Mouse (Mus musculus): ENCODE measurements around the gene Brinp1. TPM values are rescaled to one million over a fixed set of nuclear protein-coding genes. Genes with fewer than 3 reads are reported as not detected.

Brinp1 gene
- polyA plus RNA-seq, 1 experiment from 2014 or later: 9.7 TPM

GRCm38 (mm10) chr4:68801923-68802855 lies 152.0 kb downstream of the Brinp1 start:
- no peak for DNase-seq (ENCODE audit: low spot score)
- Histone ChIP-seq H3K27me3 (replicated peaks; ENCODE audit: control insufficient read depth, insufficient read depth, low read length) (no peaks in the 10 kb centered on the region), H3K27ac (ENCODE audit: low read depth) (no peak overlapping the region), H3K4me1 (replicated peaks; ENCODE audit: control insufficient read depth, insufficient read depth, low read length) (no peaks in the 10 kb centered on the region), H3K9ac (ENCODE audit: low read length) (no peak overlapping the region), H3K4me2 (ENCODE audit: low read length) (no peak overlapping the region), H3K4me3 (ENCODE audit: low read depth, low read length) (no peak overlapping the region), H3K9me3 (ENCODE audit: control insufficient read depth, low read length) (no peaks in the 10 kb centered on the region), H3K36me3 (ENCODE audit: control insufficient read depth, insufficient read depth, low read length) (no peaks in the 10 kb centered on the region)
- ATAC-seq (replicated peaks; ENCODE audit: low FRiP score, low TSS enrichment, low read depth): no peak
- 67% methylated on average over 6 of the region's 6 CpGs for WGBS

GRCm38 (mm10) chr4:68790003-68790402 lies 164.2 kb downstream of the Brinp1 start:
- no peak overlapping the region for H3K9ac ChIP-seq (ENCODE audit: low read length)
- no peaks in the 10 kb centered on the region for H3K4me1 ChIP-seq (replicated peaks; ENCODE audit: control insufficient read depth, insufficient read depth, low read length)
- 86% methylated on average over 5 of the region's 5 CpGs for WGBS

GRCm38 (mm10) chr4:68788477-68788999 lies 165.7 kb downstream of the Brinp1 start:
- Histone ChIP-seq H3K27ac (ENCODE audit: low read depth) (no peak overlapping the region), H3K9me3 (ENCODE audit: control insufficient read depth, low read length) (no peaks in the 10 kb centered on the region), H3K4me3 (ENCODE audit: low read depth, low read length) (no peak overlapping the region), H3K4me1 (replicated peaks; ENCODE audit: control insufficient read depth, insufficient read depth, low read length) (no peaks in the 10 kb centered on the region), H3K9ac (ENCODE audit: low read length) (no peak overlapping the region), H3K4me2 (ENCODE audit: low read length) (no peak overlapping the region), H3K36me3 (ENCODE audit: control insufficient read depth, insufficient read depth, low read length) (no peaks in the 10 kb centered on the region), H3K27me3 (replicated peaks; ENCODE audit: control insufficient read depth, insufficient read depth, low read length) (no peaks in the 10 kb centered on the region)
- WGBS: 46% methylated on average over 4 of the region's 4 CpGs
- ATAC-seq (replicated peaks; ENCODE audit: low FRiP score, low TSS enrichment, low read depth) (no peak), DNase-seq (ENCODE audit: low spot score) (no peak)

More at GRCm38 (mm10) chr4:68790003-68790402, 164.2 kb downstream of the Brinp1 start:
- ATAC-seq (replicated peaks; ENCODE audit: low FRiP score, low TSS enrichment, low read depth) (no peak), DNase-seq (ENCODE audit: low spot score) (no peak)
- no peaks in the 10 kb centered on the region for H3K27me3 ChIP-seq (replicated peaks; ENCODE audit: control insufficient read depth, insufficient read depth, low read length)
- no peak overlapping the region for H3K27ac ChIP-seq (ENCODE audit: low read depth)
- H3K4me3 ChIP-seq (ENCODE audit: low read depth, low read length): no peak overlapping the region
- no peaks in the 10 kb centered on the region for H3K36me3 ChIP-seq (ENCODE audit: control insufficient read depth, insufficient read depth, low read length)
- H3K4me2 ChIP-seq (ENCODE audit: low read length): no peak overlapping the region
- no peaks in the 10 kb centered on the region for H3K9me3 ChIP-seq (ENCODE audit: control insufficient read depth, low read length)

- Histone ChIP-seq H3K9me3 (ENCODE audit: control insufficient read depth, low read length) (no peaks in the 10 kb centered on the region), H3K9ac (ENCODE audit: low read length) (no peak overlapping the region), H3K27ac (ENCODE audit: low read depth) (no peak overlapping the region), H3K27me3 (replicated peaks; ENCODE audit: control insufficient read depth, insufficient read depth, low read length) (no peaks in the 10 kb centered on the region), H3K36me3 (ENCODE audit: control insufficient read depth, insufficient read depth, low read length) (no peaks in the 10 kb centered on the region), H3K4me1 (replicated peaks; ENCODE audit: control insufficient read depth, insufficient read depth, low read length) (no peaks in the 10 kb centered on the region), H3K4me2 (ENCODE audit: low read length) (no peak overlapping the region), H3K4me3 (ENCODE audit: low read depth, low read length) (no peak overlapping the region)
- 75% methylated on average over 2 of the region's 2 CpGs for WGBS
- DNase-seq (ENCODE audit: low spot score) (no peak), ATAC-seq (replicated peaks; ENCODE audit: low FRiP score, low TSS enrichment, low read depth) (no peak)
These were observed 166.6 kb downstream of the Brinp1 start for GRCm38 (mm10) chr4:68787642-68788041.

GRCm38 (mm10) chr4:68768256-68768655 lies 185.9 kb downstream of the Brinp1 start:
- Histone ChIP-seq H3K4me2 (ENCODE audit: low read length) (no peak overlapping the region), H3K27me3 (replicated peaks; ENCODE audit: control insufficient read depth, insufficient read depth, low read length) (no peaks in the 10 kb centered on the region), H3K9ac (ENCODE audit: low read length) (no peak overlapping the region), H3K27ac (ENCODE audit: low read depth) (no peak overlapping the region), H3K9me3 (ENCODE audit: control insufficient read depth, low read length) (no peaks in the 10 kb centered on the region), H3K36me3 (ENCODE audit: control insufficient read depth, insufficient read depth, low read length) (no peaks in the 10 kb centered on the region), H3K4me1 (replicated peaks; ENCODE audit: control insufficient read depth, insufficient read depth, low read length) (no peaks in the 10 kb centered on the region), H3K4me3 (ENCODE audit: low read depth, low read length) (no peak overlapping the region)
- DNase-seq (ENCODE audit: low spot score) (no peak), ATAC-seq (replicated peaks; ENCODE audit: low FRiP score, low TSS enrichment, low read depth) (no peak)
- WGBS: 54% methylated on average over 5 of the region's 5 CpGs

- WGBS: 61% methylated on average over 5 of the region's 5 CpGs
- Histone ChIP-seq H3K4me3 (ENCODE audit: low read depth, low read length) (no peak overlapping the region), H3K9me3 (ENCODE audit: control insufficient read depth, low read length) (no peaks in the 10 kb centered on the region), H3K27me3 (replicated peaks; ENCODE audit: control insufficient read depth, insufficient read depth, low read length) (no peaks in the 10 kb centered on the region), H3K36me3 (ENCODE audit: control insufficient read depth, insufficient read depth, low read length) (0 out of 2 replicates have a peak, but pooled peaks cover 2% of the 10 kb centered on the region), H3K9ac (ENCODE audit: low read length) (no peak overlapping the region), H3K4me2 (ENCODE audit: low read length) (no peak overlapping the region), H3K27ac (ENCODE audit: low read depth) (no peak overlapping the region), H3K4me1 (replicated peaks; ENCODE audit: control insufficient read depth, insufficient read depth, low read length) (no peaks in the 10 kb centered on the region)
- ATAC-seq (replicated peaks; ENCODE audit: low FRiP score, low TSS enrichment, low read depth): no peak
- no peak for DNase-seq (ENCODE audit: low spot score)
These were observed 186.8 kb downstream of the Brinp1 start for GRCm38 (mm10) chr4:68767393-68767792.

GRCm38 (mm10) chr4:68765772-68766573 lies 188.2 kb downstream of the Brinp1 start:
- no peak for DNase-seq (ENCODE audit: low spot score)
- H3K4me1 ChIP-seq (replicated peaks; ENCODE audit: control insufficient read depth, insufficient read depth, low read length): no peaks in the 10 kb centered on the region
- no peaks in the 10 kb centered on the region for H3K27me3 ChIP-seq (replicated peaks; ENCODE audit: control insufficient read depth, insufficient read depth, low read length)
- 0 out of 2 replicates have a peak, but pooled peaks cover 6% of the 10 kb centered on the region for H3K36me3 ChIP-seq (ENCODE audit: control insufficient read depth, insufficient read depth, low read length)
- ATAC-seq (replicated peaks; ENCODE audit: low FRiP score, low TSS enrichment, low read depth): no peak
- WGBS: 79% methylated on average over 12 of the region's 12 CpGs
- H3K4me3 ChIP-seq (ENCODE audit: low read depth, low read length): no peak overlapping the region
- no peak overlapping the region for H3K27ac ChIP-seq (ENCODE audit: low read depth)
- H3K9ac ChIP-seq (ENCODE audit: low read length): no peak overlapping the region
- H3K9me3 ChIP-seq (ENCODE audit: control insufficient read depth, low read length): no peaks in the 10 kb centered on the region
- no peak overlapping the region for H3K4me2 ChIP-seq (ENCODE audit: low read length)

GRCm38 (mm10) chr4:68764937-68765336 lies 189.3 kb downstream of the Brinp1 start:
- H3K36me3 ChIP-seq (ENCODE audit: control insufficient read depth, insufficient read depth, low read length): 0 out of 2 replicates have a peak, but pooled peaks cover 6% of the 10 kb centered on the region
- no peaks in the 10 kb centered on the region for H3K4me1 ChIP-seq (replicated peaks; ENCODE audit: control insufficient read depth, insufficient read depth, low read length)
- no peaks in the 10 kb centered on the region for H3K27me3 ChIP-seq (replicated peaks; ENCODE audit: control insufficient read depth, insufficient read depth, low read length)
- H3K9me3 ChIP-seq (ENCODE audit: control insufficient read depth, low read length): no peaks in the 10 kb centered on the region
- no peak overlapping the region for H3K27ac ChIP-seq (ENCODE audit: low read depth)
- DNase-seq (ENCODE audit: low spot score) (no peak), ATAC-seq (replicated peaks; ENCODE audit: low FRiP score, low TSS enrichment, low read depth) (no peak)
- no peak overlapping the region for H3K4me3 ChIP-seq (ENCODE audit: low read depth, low read length)
- no peak overlapping the region for H3K4me2 ChIP-seq (ENCODE audit: low read length)
- 95% methylated on average over 2 of the region's 2 CpGs for WGBS
- H3K9ac ChIP-seq (ENCODE audit: low read length): no peak overlapping the region

All from intestine, embryonic 14.5 days (tissue).